ENCODE assay signal across 8 mouse cellular contexts in genomic region chr12:100527753-100528152, GRCm38 (mm10). TPM values are rescaled to one million over a fixed set of nuclear protein-coding genes. Genes with fewer than 3 reads are reported as not detected.
A peak's percentile ranks its signal among the peaks of the same experiment; 100 is the strongest.
DNase-seq lines count a peak whose midpoint lies in the region; ATAC-seq lines count a peak whose summit lies in the region.

No protein-coding gene starts in this region.

- WGBS in hindbrain, embryonic 13.5 days: 7% methylated on average over 9 of the region's 9 CpGs
- WGBS in lung, embryonic 16.5 days: 12% methylated on average over 9 of the region's 9 CpGs

- H3K27me3 ChIP-seq in hindbrain, embryonic 13.5 days: no peaks in the 10 kb centered on the region
- no peaks in the 10 kb centered on the region for H3K27me3 ChIP-seq in lung, embryonic 16.5 days (ENCODE audit: control insufficient read depth, insufficient read depth, low read depth, low read length)

- ATAC-seq in hindbrain, embryonic 13.5 days (ENCODE audit: low FRiP score): peak; percentile 98
- peak; percentile 95 for ATAC-seq in lung, embryonic 16.5 days (ENCODE audit: low read depth)

- H3K9me3 ChIP-seq in hindbrain, embryonic 13.5 days: no peaks in the 10 kb centered on the region
- H3K9me3 ChIP-seq in lung, embryonic 16.5 days (ENCODE audit: control insufficient read depth, low read length): no peaks in the 10 kb centered on the region

- peak overlapping the region; percentile 54 for H3K4me2 ChIP-seq in hindbrain, embryonic 13.5 days
- H3K4me2 ChIP-seq in lung, embryonic 16.5 days (ENCODE audit: low read depth, low read length): peak overlapping the region; percentile 50

- peak overlapping the region; percentile 66 for H3K27ac ChIP-seq in hindbrain, embryonic 13.5 days
- no peak overlapping the region for H3K27ac ChIP-seq in lung, embryonic 16.5 days (ENCODE audit: low read length)

- DNase-seq in T-cell, adult 2 months (ENCODE audit: low spot score): peak; percentile 16
- peak; percentile 92 for DNase-seq in cerebellum, adult 9-11 months
- DNase-seq in frontal cortex, postnatal 25 days (ENCODE audit: low spot score in 2 of 2): peak; percentile 47 to 58
- DNase-seq in layer of hippocampus, postnatal 14 days (ENCODE audit: low spot score in 2 of 2): peak; percentile 72 to 90
- DNase-seq in ovary, postnatal 14 days (ENCODE audit: low spot score): peak; percentile 57
- peak; percentile 66 for DNase-seq in thymus, postnatal 4 days

- peaks cover 31% of the 10 kb centered on the region for H3K4me1 ChIP-seq in hindbrain, embryonic 13.5 days (replicated peaks)
- peaks cover 7% of the 10 kb centered on the region for H3K4me1 ChIP-seq in lung, embryonic 16.5 days (replicated peaks; ENCODE audit: control insufficient read depth, insufficient read depth, low read length)

- no peaks in the 10 kb centered on the region for H3K36me3 ChIP-seq in hindbrain, embryonic 13.5 days
- no peaks in the 10 kb centered on the region for H3K36me3 ChIP-seq in lung, embryonic 16.5 days (ENCODE audit: control insufficient read depth, insufficient read depth, low read length)

- no peak overlapping the region for H3K9ac ChIP-seq in hindbrain, embryonic 13.5 days
- no peak overlapping the region for H3K9ac ChIP-seq in lung, embryonic 16.5 days (ENCODE audit: low read length)

- peak overlapping the region; percentile 28 for H3K4me3 ChIP-seq in hindbrain, embryonic 13.5 days
- peak overlapping the region; percentile 13; the same call in 1 of the 2 replicates for H3K4me3 ChIP-seq in lung, embryonic 16.5 days (ENCODE audit: low read length)

RNA-seq across cellular contexts. Expression of gene Ttc7b, which starts 7.1 kb away (rescaled TPM):
- 6.9 and 7.3 TPM in 2 replicates for polyA plus RNA-seq in hindbrain, embryonic 13.5 days (2015; fragmentation: Nextera tagmentation; extraction: Ambion mirVana)
- 100 to 1,000 TPM; 132 to 146 TPM for total RNA-seq in layer of hippocampus, postnatal 14 days (2021)
- polyA plus RNA-seq in lung, embryonic 16.5 days (2015; fragmentation: Nextera tagmentation; extraction: Ambion mirVana): 3.6 and 3.7 TPM in 2 replicates

Comparison
In these comparisons a context has a peak if more than half of its experiments do, and no peak if none do; other contexts are left out.
1. DNase-seq: peak in every context shown above with its lines; median percentile 92 in cerebellum, adult 9-11 months; 81 in layer of hippocampus, postnatal 14 days; 66 in thymus, postnatal 4 days; 57 in ovary, postnatal 14 days; 52 in frontal cortex, postnatal 25 days; 16 in T-cell, adult 2 months.